Mouse (Mus musculus) ES-Bruce4 (cell line): ENCODE results near the gene Rsad2. TPM values are rescaled to one million over a fixed set of nuclear protein-coding genes. Genes with fewer than 3 reads are reported as not detected.

Experiments
- H3K27ac ChIP-seq: 2 replicates; pipeline ENCODE4 v1.5.1; 2012; ENCODE audit warnings: low read length, inconsistent platforms; ENCODE audit not compliant: insufficient read depth
- H3K27me3 ChIP-seq: 2 replicates; pipeline ENCODE4 v1.6.1; 2012; ENCODE audit warnings: mild to moderate bottlenecking, low read length, inconsistent platforms; ENCODE audit not compliant: control insufficient read depth, poor library complexity, insufficient read depth, severe bottlenecking
- H3K36me3 ChIP-seq: 2 replicates; pipeline ENCODE4 v1.6.1; 2012; ENCODE audit warnings: inconsistent platforms, mild to moderate bottlenecking, low read length, moderate library complexity; ENCODE audit not compliant: control insufficient read depth, poor library complexity, insufficient read depth, severe bottlenecking
- H3K4me1 ChIP-seq: one replicate; pipeline ENCODE4 v1.8.1; 2011; ENCODE audit warnings: low read length; ENCODE audit not compliant: control insufficient read depth, insufficient read depth
- H3K4me3 ChIP-seq: 2 replicates; pipeline ENCODE4 v1.5.1; 2011; ENCODE audit warnings: low read depth, mild to moderate bottlenecking, low read length
- H3K9ac ChIP-seq: 2 replicates; pipeline ENCODE4 v1.6.1; 2012; ENCODE audit warnings: low read depth, mild to moderate bottlenecking, inconsistent platforms; ENCODE audit not compliant: poor library complexity, severe bottlenecking
- H3K9me3 ChIP-seq: replicated peaks from 2 replicates; pipeline ENCODE4 v1.6.1; 2012; ENCODE audit warnings: mild to moderate bottlenecking, low read length, inconsistent platforms; ENCODE audit not compliant: control insufficient read depth, poor library complexity, insufficient read depth, severe bottlenecking
- CTCF ChIP-seq: IDR thresholded peaks from one replicate; pipeline ENCODE4 v1.8.1; 2011; ENCODE audit warnings: low read depth, low read length
- EP300 ChIP-seq: IDR thresholded peaks from 2 replicates; pipeline ENCODE4 v1.6.1; 2011; ENCODE audit warnings: low read depth, low read length; ENCODE audit not compliant: insufficient read depth
- POLR2A ChIP-seq: IDR thresholded peaks from one replicate; pipeline ENCODE4 v1.8.1; 2011; ENCODE audit warnings: low read length; ENCODE audit not compliant: insufficient read depth
- polyA plus RNA-seq: library from polyadenylated mRNA; stranded (reverse); fragments of >200 nt; gene quantifications from 2 replicates; pipeline ENCODE4 v1.2.4, GENCODE M21; 2011; ENCODE audit warnings: low read depth; ENCODE audit not compliant: missing spikeins, insufficient read depth, insufficient read length

The Rsad2 gene
- polyA plus RNA-seq, 1 experiment = 0.42 TPM

DNA sequence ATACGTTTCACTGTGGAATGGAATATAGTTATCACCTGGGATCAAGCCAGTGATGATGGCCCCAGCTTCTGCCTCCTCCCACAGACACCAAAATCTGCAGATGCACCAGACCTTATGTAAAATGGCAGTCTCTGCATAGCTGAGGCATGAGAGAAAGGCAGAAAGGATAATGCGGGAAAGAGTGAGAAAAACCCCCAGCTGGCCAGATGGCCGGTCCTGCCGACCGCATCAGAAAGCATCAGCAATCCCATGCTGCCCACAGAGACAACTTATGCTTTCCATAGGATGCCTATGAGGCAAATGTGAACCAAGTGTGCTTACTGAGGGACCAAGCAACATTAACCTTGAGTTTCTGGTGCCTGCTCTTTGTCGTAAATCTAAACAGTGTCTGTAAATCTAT, 56.9 kb downstream of the Rsad2 start:
- H3K36me3 ChIP-seq = no peaks in the 10 kb centered on the region
- no peak overlapping the region for H3K4me3 ChIP-seq
- no peaks in the 10 kb centered on the region for H3K27me3 ChIP-seq
- H3K27ac ChIP-seq = no peak overlapping the region
- TF ChIP-seq EP300 = no peak
- TF ChIP-seq POLR2A = no peak
- no peak for TF ChIP-seq CTCF
- H3K9ac ChIP-seq = no peak overlapping the region
- H3K9me3 ChIP-seq = no peaks in the 10 kb centered on the region
- no peaks in the 10 kb centered on the region for H3K4me1 ChIP-seq

DNA sequence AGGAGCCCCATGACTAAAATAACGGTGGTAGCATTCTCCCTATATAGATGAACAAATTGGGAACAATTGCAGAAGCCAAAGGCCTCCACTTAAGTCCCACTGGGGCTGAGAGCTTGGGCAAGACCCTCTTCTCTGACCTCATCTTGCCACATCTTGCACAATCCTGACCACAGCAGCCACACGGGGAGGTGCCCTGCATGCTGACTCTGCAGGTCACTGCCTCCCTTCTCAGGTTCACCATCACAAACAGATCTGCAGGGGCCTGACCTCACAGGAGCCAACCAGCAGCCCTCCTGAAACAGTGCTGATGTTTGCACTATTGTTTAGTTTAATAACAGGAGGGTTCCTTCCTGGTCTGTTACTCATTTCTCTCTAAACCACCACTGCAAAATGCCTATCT, 57.7 kb downstream of the Rsad2 start:
- Histone ChIP-seq H3K9ac (no peak overlapping the region), H3K36me3 (no peaks in the 10 kb centered on the region), H3K9me3 (no peaks in the 10 kb centered on the region), H3K27me3 (no peaks in the 10 kb centered on the region), H3K4me1 (no peaks in the 10 kb centered on the region), H3K27ac (no peak overlapping the region), H3K4me3 (no peak overlapping the region)
- TF ChIP-seq CTCF (no peak), POLR2A (no peak), EP300 (no peak)

DNA sequence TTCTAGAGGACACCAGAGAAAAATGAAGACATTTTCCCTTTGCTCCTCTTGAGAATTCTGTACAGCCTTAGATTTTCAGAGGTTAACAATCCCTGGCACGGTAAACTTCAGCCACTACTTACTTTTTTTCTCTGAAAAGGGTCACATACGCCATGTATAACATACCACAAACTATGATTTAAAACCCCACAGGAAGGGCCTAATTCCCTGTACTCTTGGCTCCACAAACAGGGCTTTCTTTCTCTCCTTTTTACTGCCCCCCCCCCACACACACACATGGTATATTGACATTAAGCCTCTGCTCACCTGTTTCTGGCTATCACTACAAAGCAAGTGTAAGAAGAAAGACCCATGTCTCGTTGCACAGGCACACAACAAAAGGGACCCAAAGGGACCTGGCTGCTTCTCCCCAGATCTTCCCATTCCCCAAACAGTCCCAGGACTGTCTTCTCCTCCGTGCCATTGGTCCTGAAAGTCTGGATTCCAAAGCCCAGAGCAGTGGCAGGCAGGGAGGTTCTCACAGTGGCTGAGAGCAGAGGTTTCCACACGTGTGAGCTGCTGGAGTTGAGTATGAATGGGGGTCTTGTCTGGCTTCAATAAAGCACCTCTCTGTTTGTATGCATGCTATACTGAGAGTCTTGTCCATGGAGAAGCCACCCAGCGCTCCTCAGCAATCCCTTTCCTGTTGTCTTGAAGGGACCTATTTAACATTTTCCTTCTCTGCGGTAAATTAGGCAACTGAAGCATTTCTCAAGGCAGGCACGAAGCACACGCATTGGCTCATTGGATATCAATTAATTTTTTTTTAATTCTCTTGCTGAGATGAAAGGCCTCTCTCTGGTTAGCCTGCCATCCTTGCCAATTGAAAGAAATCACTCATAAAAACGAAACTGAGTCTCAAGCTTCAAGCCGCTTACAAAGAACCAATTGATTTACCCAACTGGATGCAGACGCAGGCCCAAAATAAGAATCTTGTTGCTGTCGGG, 61.5 kb downstream of the Rsad2 start:
- H3K9me3 ChIP-seq = no peaks in the 10 kb centered on the region
- H3K27me3 ChIP-seq = no peaks in the 10 kb centered on the region
- TF ChIP-seq EP300 (no peak), CTCF (no peak), POLR2A (no peak)
- H3K4me1 ChIP-seq = no peaks in the 10 kb centered on the region
- no peak overlapping the region for H3K9ac ChIP-seq
- no peak overlapping the region for H3K27ac ChIP-seq
- H3K36me3 ChIP-seq = no peaks in the 10 kb centered on the region
- H3K4me3 ChIP-seq = no peak overlapping the region

DNA sequence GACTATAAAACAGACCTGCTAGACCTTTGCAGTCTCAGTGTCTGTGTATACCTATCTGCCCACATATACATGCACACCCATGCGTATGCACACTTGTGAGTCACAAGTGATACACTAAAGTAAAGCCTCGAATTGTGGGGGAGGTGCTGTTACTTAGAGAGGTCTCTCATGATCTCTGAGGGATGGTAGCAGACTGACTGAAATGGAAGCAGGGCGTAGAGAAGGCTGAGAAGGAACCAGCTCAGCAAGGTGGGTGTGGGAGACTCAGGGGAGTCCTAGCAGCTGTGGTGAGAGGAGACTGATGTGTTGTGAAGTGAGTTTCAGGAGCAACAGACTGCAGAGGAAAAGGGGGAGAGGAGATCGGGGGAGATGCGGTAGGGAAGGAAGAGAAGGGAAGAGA, 63.0 kb downstream of the Rsad2 start:
- H3K27me3 ChIP-seq = no peaks in the 10 kb centered on the region
- H3K4me3 ChIP-seq = no peak overlapping the region
- H3K9me3 ChIP-seq = no peaks in the 10 kb centered on the region
- H3K9ac ChIP-seq = no peak overlapping the region
- no peak overlapping the region for H3K27ac ChIP-seq
- H3K36me3 ChIP-seq = no peaks in the 10 kb centered on the region
- no peaks in the 10 kb centered on the region for H3K4me1 ChIP-seq
- no peak for TF ChIP-seq POLR2A
- TF ChIP-seq CTCF = no peak
- no peak for TF ChIP-seq EP300

Other genes starting within 250 kb of the Rsad2 start
- gene Rnf144a, start 41.2 kb downstream of the Rsad2 start, polyA plus RNA-seq = 5.6 and 6.6 TPM in 2 replicates
- 0.96 and 1.0 TPM in 2 replicates for gene Cmpk2, start 12.8 kb upstream of the Rsad2 start, polyA plus RNA-seq